Mouse (Mus musculus) spleen, postnatal 14 days (tissue): ENCODE results near the gene Ccdc9.
"Not testable (repeated sequence)": the region's sequence is repeated elsewhere in the genome, so short reads cannot be mapped to it uniquely, and the experiment has no call there.

Experiments used
- DNase-seq, 2 experiments: peaks; one replicate each; pipeline ENCODE4 v3.0.0; 2021 to 2022; ENCODE audit warnings: low spot score in 2 of 2

Gene Ccdc9

GRCm38 (mm10) chr7:16271139-16271538, 15.5 kb downstream of the Ccdc9 start:
- no peak for DNase-seq

- not testable (repeated sequence) for DNase-seq
These were observed 20.0 kb downstream of the Ccdc9 start for GRCm38 (mm10) chr7:16266593-16266992.

- no peak for DNase-seq
These were observed 20.7 kb downstream of the Ccdc9 start for GRCm38 (mm10) chr7:16265856-16266255.

GRCm38 (mm10) chr7:16263843-16264242, 22.8 kb downstream of the Ccdc9 start:
- DNase-seq, result no peak

GRCm38 (mm10) chr7:16263015-16263787, 23.4 kb downstream of the Ccdc9 start:
- DNase-seq, result peak; percentile 66 to 81

- no peak for DNase-seq
These were observed 25.5 kb downstream of the Ccdc9 start for GRCm38 (mm10) chr7:16261097-16261496.

- no peak for DNase-seq
These were observed 27.4 kb downstream of the Ccdc9 start, which contains the start of gene C5ar1 for GRCm38 (mm10) chr7:16259110-16259590. Gene C5ar1, minus strand, starts transcription at chr7:16259540.

GRCm38 (mm10) chr7:16257830-16258229, 28.8 kb downstream of the Ccdc9 start:
- DNase-seq, result no peak

GRCm38 (mm10) chr7:16255963-16256362, 30.6 kb downstream of the Ccdc9 start:
- DNase-seq, result not testable (repeated sequence)

GRCm38 (mm10) chr7:16254195-16254594, 32.4 kb downstream of the Ccdc9 start:
- no peak for DNase-seq

GRCm38 (mm10) chr7:16250687-16251086, 35.9 kb downstream of the Ccdc9 start:
- DNase-seq, result no peak

- DNase-seq, result no peak
These were observed 40.6 kb downstream of the Ccdc9 start for GRCm38 (mm10) chr7:16245958-16246357.

- DNase-seq, result no peak
These were observed 42.5 kb downstream of the Ccdc9 start, which contains the start of gene C5ar2 for GRCm38 (mm10) chr7:16244067-16244466. Gene C5ar2, minus strand, starts transcription at chr7:16244154.

- no peak for DNase-seq
These were observed 44.4 kb downstream of the Ccdc9 start for GRCm38 (mm10) chr7:16242198-16242597.

- DNase-seq, result no peak
These were observed 44.8 kb downstream of the Ccdc9 start for GRCm38 (mm10) chr7:16241787-16242186.

- no peak for DNase-seq
These were observed 45.7 kb downstream of the Ccdc9 start for GRCm38 (mm10) chr7:16240978-16241303.

- DNase-seq, result no peak
These were observed 46.2 kb downstream of the Ccdc9 start for GRCm38 (mm10) chr7:16240281-16240977.

- peak; percentile 38 to 58 for DNase-seq
These were observed 47.0 kb downstream of the Ccdc9 start for GRCm38 (mm10) chr7:16239554-16239997.

GRCm38 (mm10) chr7:16229869-16230268, 56.7 kb downstream of the Ccdc9 start:
- DNase-seq, result no peak
